Mouse (Mus musculus) intestine, embryonic 14.5 days (tissue): ENCODE data around the gene Baz2b. TPM values are rescaled to one million over a fixed set of nuclear protein-coding genes. Genes with fewer than 3 reads are reported as not detected.

Source experiments
- ATAC-seq: fragments of 200-750 bp; cut with Nextera tagmentation; replicated peaks from 2 replicates; pipeline ENCODE4 v1.8.0; 2017; ENCODE audit warnings: low read depth, moderate number of reproducible peaks, moderate TSS enrichment, moderate library complexity; ENCODE audit not compliant: low FRiP score, low TSS enrichment
- DNase-seq: peaks from one replicate; pipeline ENCODE4 v3.0.0-alpha.2; 2018; ENCODE audit warnings: low spot score
- H3K27ac ChIP-seq: fragments of 300-500 bp; sonication (generic); 2 replicates; pipeline ENCODE4 v1.5.1; 2014; ENCODE audit warnings: low read depth, mild to moderate bottlenecking, control low read depth
- H3K27me3 ChIP-seq: fragments of 300-500 bp; sonication (generic); replicated peaks from 2 replicates; pipeline ENCODE4 v1.6.1; 2014; ENCODE audit warnings: low read length, control low read depth; ENCODE audit not compliant: control insufficient read depth, insufficient read depth
- H3K36me3 ChIP-seq: fragments of 300-500 bp; sonication (generic); 2 replicates; pipeline ENCODE4 v1.6.1; 2014; ENCODE audit warnings: low read length, control low read depth; ENCODE audit not compliant: control insufficient read depth, insufficient read depth
- H3K4me1 ChIP-seq: fragments of 300-500 bp; sonication (generic); replicated peaks from 2 replicates; pipeline ENCODE4 v1.6.1; 2014; ENCODE audit warnings: low read length, control low read depth, mixed read lengths; ENCODE audit not compliant: control insufficient read depth, insufficient read depth
- H3K4me2 ChIP-seq: fragments of 300-500 bp; sonication (generic); 2 replicates; pipeline ENCODE4 v1.6.1; 2014; ENCODE audit warnings: low read length
- H3K4me3 ChIP-seq: fragments of 300-500 bp; sonication (generic); 2 replicates; pipeline ENCODE4 v1.5.1; 2014; ENCODE audit warnings: low read depth, low read length, control low read depth, mixed read lengths
- H3K9ac ChIP-seq: fragments of 300-500 bp; sonication (generic); 2 replicates; pipeline ENCODE4 v1.6.1; 2014; ENCODE audit warnings: mild to moderate bottlenecking, low read length
- H3K9me3 ChIP-seq: fragments of 300-500 bp; sonication (generic); 2 replicates; pipeline ENCODE4 v1.6.1; 2016; ENCODE audit warnings: low read length, control low read depth; ENCODE audit not compliant: control insufficient read depth
- WGBS: fragments of 180-500 bp; shearing (Covaris S2); extraction: QIAGEN DNeasy Blood & Tissue Kit; methylation state at CpG from one replicate; pipeline ENCODE4 v1.1.7; 2014; 5-methylcytosine and 5-hydroxymethylcytosine counted together
- polyA plus RNA-seq: library from polyadenylated mRNA; unstranded; fragments of >200 nt; fragmentation: Nextera tagmentation; extraction: Ambion mirVana; gene quantifications from 2 replicates; pipeline ENCODE4 v1.2.1, GENCODE M21; 2014

Baz2b gene
- 52.3 and 67.0 TPM in 2 replicates for polyA plus RNA-seq

- peak; percentile 94 for ATAC-seq
- WGBS, result under 1% methylated on average over 89 of the region's 109 CpGs
- H3K36me3 ChIP-seq, result peaks cover 28% of the 10 kb centered on the region
Observed at GRCm38 (mm10) chr2:60209703-60210651, at the start of gene Baz2b, which contains the start of gene March7. Gene Baz2b, minus strand, starts transcription at chr2:60209839. Gene March7, plus strand, starts transcription at chr2:60209887.

GRCm38 (mm10) chr2:60259186-60259585 lies 49.5 kb upstream of the Baz2b start:
- DNase-seq (no peak), ATAC-seq (no peak)
- Histone ChIP-seq H3K36me3 (peaks cover 7% of the 10 kb centered on the region; the same call in 1 of the 2 replicates), H3K4me3 (no peak overlapping the region), H3K4me1 (no peaks in the 10 kb centered on the region), H3K27ac (no peak overlapping the region), H3K27me3 (no peaks in the 10 kb centered on the region), H3K4me2 (no peak overlapping the region), H3K9me3 (no peaks in the 10 kb centered on the region), H3K9ac (no peak overlapping the region)
- 97% methylated on average over 5 of the region's 5 CpGs for WGBS

More at GRCm38 (mm10) chr2:60209703-60210651, at the start of gene Baz2b, which contains the start of gene March7:
- Histone ChIP-seq H3K27ac (peak within 1 kb of the TSS; percentile 87), H3K27me3 (no peaks in the 10 kb centered on the region), H3K9me3 (no peaks in the 10 kb centered on the region), H3K4me3 (peak within 1 kb of the TSS; percentile 62), H3K4me2 (peak within 1 kb of the TSS; percentile 81), H3K9ac (peak within 1 kb of the TSS; percentile 94), H3K4me1 (peaks cover 20% of the 10 kb centered on the region)
- peak; percentile 92 for DNase-seq

GRCm38 (mm10) chr2:60256751-60257150 lies 47.1 kb upstream of the Baz2b start:
- Histone ChIP-seq H3K4me3 (no peak overlapping the region), H3K27me3 (no peaks in the 10 kb centered on the region), H3K4me1 (no peaks in the 10 kb centered on the region), H3K9me3 (no peaks in the 10 kb centered on the region), H3K27ac (no peak overlapping the region), H3K36me3 (peaks cover 14% of the 10 kb centered on the region; the same call in 1 of the 2 replicates), H3K4me2 (no peak overlapping the region), H3K9ac (no peak overlapping the region)
- no peak for ATAC-seq
- 85% methylated on average over 2 of the region's 2 CpGs for WGBS
- no peak for DNase-seq

GRCm38 (mm10) chr2:60253506-60253905 lies 43.9 kb upstream of the Baz2b start:
- DNase-seq, result no peak
- Histone ChIP-seq H3K9me3 (no peaks in the 10 kb centered on the region), H3K36me3 (peaks cover 38% of the 10 kb centered on the region; the same call in 1 of the 2 replicates), H3K4me1 (no peaks in the 10 kb centered on the region), H3K27me3 (no peaks in the 10 kb centered on the region), H3K9ac (no peak overlapping the region), H3K27ac (no peak overlapping the region), H3K4me2 (no peak overlapping the region), H3K4me3 (no peak overlapping the region)
- ATAC-seq, result no peak

- Histone ChIP-seq H3K9ac (no peak overlapping the region), H3K9me3 (no peaks in the 10 kb centered on the region), H3K27me3 (no peaks in the 10 kb centered on the region), H3K36me3 (peaks cover 37% of the 10 kb centered on the region; the same call in 1 of the 2 replicates), H3K27ac (no peak overlapping the region), H3K4me2 (no peak overlapping the region), H3K4me3 (no peak overlapping the region), H3K4me1 (no peaks in the 10 kb centered on the region)
- ATAC-seq, result no peak
- DNase-seq, result no peak
- 92% methylated on average over 4 of the region's 4 CpGs for WGBS
Observed at GRCm38 (mm10) chr2:60252782-60253181, 43.1 kb upstream of the Baz2b start.

GRCm38 (mm10) chr2:60234506-60234905 lies 24.9 kb upstream of the Baz2b start:
- Histone ChIP-seq H3K27me3 (no peaks in the 10 kb centered on the region), H3K9ac (no peak overlapping the region), H3K9me3 (no peaks in the 10 kb centered on the region), H3K4me1 (no peaks in the 10 kb centered on the region), H3K4me3 (no peak overlapping the region), H3K27ac (no peak overlapping the region), H3K36me3 (peaks cover 94% of the 10 kb centered on the region), H3K4me2 (no peak overlapping the region)
- no peak for DNase-seq
- WGBS, result 83% methylated on average over 7 of the region's 7 CpGs
- no peak for ATAC-seq

- peaks cover 85% of the 10 kb centered on the region for H3K36me3 ChIP-seq
- WGBS, result 17% methylated on average over 2 of the region's 2 CpGs
- DNase-seq (no peak), ATAC-seq (no peak)
- no peaks in the 10 kb centered on the region for H3K9me3 ChIP-seq
- H3K4me1 ChIP-seq, result no peaks in the 10 kb centered on the region
- H3K9ac ChIP-seq, result no peak overlapping the region
- H3K27ac ChIP-seq, result no peak overlapping the region
- no peaks in the 10 kb centered on the region for H3K27me3 ChIP-seq
- H3K4me3 ChIP-seq, result no peak overlapping the region
- H3K4me2 ChIP-seq, result no peak overlapping the region
Observed at GRCm38 (mm10) chr2:60233147-60233546, 23.5 kb upstream of the Baz2b start.

- H3K27me3 ChIP-seq, result no peaks in the 10 kb centered on the region
- no peak overlapping the region for H3K4me2 ChIP-seq
- H3K27ac ChIP-seq, result no peak overlapping the region
- DNase-seq (no peak), ATAC-seq (no peak)
- H3K4me1 ChIP-seq, result no peaks in the 10 kb centered on the region
- H3K9ac ChIP-seq, result no peak overlapping the region
- no peak overlapping the region for H3K4me3 ChIP-seq
- H3K36me3 ChIP-seq, result peaks cover 58% of the 10 kb centered on the region
- H3K9me3 ChIP-seq, result no peaks in the 10 kb centered on the region
- WGBS, result 93% methylated on average over 2 of the region's 2 CpGs
Observed at GRCm38 (mm10) chr2:60230361-60230760, 20.7 kb upstream of the Baz2b start.
